Mouse (Mus musculus): ENCODE measurements around the gene Nop16.

Gene Nop16

GRCm38 (mm10) chr13:54560608-54561007, 29.3 kb downstream of the Nop16 start:
- no peak for DNase-seq (ENCODE audit: low read depth, low spot score)

- DNase-seq (ENCODE audit: low read depth, low spot score) = no peak
Measured at GRCm38 (mm10) chr13:54559656-54560055, 30.2 kb downstream of the Nop16 start.

GRCm38 (mm10) chr13:54557652-54558051, 32.2 kb downstream of the Nop16 start:
- DNase-seq (ENCODE audit: low read depth, low spot score) = no peak

GRCm38 (mm10) chr13:54556796-54557195, 33.1 kb downstream of the Nop16 start:
- no peak for DNase-seq (ENCODE audit: low read depth, low spot score)

- DNase-seq (ENCODE audit: low read depth, low spot score) = no peak
Measured at GRCm38 (mm10) chr13:54556176-54556575, 33.7 kb downstream of the Nop16 start.

DNA sequence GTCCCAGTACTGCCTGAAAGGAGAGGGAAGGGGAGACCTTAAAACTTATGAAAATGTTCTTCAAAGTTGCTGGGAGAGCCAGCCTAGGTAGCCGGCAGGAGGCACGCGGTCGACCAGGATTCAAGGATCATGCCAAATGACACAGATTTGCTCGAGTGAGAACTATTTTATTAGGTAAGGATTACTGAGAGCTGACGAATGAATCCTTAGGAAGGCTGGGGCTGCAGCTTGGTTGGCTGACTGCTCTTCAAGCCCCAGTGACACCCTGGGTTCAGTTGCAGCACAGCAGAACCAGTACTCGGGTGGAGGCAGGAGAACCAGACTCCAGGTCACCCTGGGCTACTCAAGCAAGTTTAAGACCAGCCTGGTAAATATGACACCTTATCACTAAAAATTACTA, 41.9 kb downstream of the Nop16 start:
- no peak for DNase-seq (ENCODE audit: low read depth, low spot score)

Measured in ZHBTc4 (cell line).